Mouse (Mus musculus) retina, embryonic 14.5 days (tissue): ENCODE data around the gene Tmem266.

Source experiments
- DNase-seq: peaks from one replicate; pipeline ENCODE4 v3.0.0-alpha.2; 2015; ENCODE audit warnings: low spot score

Gene Tmem266

DNA sequence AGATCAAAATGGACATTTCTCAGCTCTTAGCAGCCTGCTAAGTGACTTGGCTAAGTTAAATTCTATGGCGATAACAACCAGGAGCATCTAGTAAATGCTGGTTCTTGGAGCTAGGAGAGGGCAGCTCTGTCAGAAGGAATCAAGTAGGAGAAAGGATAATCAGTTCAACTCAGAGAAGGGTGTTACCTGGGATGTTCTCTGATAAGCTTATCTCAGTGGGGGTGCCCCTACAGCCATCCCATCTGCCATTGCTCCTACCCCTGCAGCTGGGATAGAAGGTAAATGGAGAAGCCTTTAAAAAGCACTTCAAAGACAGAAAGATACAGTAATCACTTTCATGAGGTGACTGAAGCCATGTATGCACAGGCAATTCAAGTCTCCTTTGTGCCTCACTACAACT lies 126.2 kb downstream of the Tmem266 start:
- DNase-seq: no peak

DNA sequence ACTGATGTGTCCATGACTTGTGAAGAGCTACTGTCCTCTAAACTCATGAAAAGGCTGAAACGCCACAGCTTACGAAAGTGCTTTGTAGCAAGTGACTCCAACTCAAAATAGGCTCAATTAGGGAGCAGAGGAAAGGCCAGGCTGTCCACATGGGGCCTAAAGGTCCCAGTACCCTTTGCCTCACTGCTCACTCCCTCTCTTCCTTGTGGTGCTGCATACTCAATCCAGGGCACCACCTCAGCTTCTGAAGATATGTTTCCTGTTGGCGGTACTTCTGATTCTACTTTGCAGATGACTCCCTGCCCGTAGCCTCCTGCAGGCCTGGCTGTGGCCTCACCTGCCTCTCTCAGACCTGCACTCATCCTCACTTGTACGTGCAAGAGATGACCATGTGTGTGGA lies 126.7 kb downstream of the Tmem266 start:
- DNase-seq: no peak

DNA sequence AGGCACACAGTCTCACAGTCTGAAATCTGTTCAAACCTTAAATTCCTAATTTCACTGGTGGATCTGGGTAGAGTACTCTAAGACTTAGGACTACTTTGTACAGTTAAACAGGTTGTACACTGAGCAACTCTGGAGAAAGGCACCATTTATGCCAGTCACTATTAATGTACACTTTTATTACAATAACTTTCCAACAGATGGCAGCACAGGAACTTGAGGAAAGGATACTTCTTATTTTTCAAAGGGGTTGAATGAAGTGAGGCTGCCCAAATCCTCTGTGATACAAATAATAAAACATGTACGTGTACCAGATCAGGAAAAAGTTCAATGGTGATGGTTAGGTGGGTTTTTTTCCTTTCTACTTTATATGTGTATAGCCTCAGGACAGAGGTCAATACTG lies 141.7 kb downstream of the Tmem266 start:
- DNase-seq: peak; percentile 65

DNA sequence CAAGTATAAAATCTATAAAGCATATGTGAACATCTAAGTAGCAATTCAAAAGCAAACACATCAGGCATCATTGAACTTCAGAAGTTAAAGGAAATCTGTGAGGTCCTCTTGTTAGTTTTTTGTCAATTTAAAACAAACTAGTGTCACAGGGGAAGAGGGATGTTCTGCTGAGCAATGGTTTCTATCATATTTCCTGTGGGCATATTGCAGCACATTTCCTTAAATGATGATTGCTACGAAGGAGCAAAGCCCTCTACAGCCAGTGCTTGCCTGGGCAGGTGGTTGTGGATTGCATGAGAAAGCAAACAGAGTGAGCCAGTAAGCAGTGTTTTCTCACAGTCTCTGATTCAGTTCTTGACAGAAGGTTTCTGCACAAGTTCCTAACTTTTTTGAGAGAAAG lies 149.4 kb downstream of the Tmem266 start:
- DNase-seq: no peak

DNA sequence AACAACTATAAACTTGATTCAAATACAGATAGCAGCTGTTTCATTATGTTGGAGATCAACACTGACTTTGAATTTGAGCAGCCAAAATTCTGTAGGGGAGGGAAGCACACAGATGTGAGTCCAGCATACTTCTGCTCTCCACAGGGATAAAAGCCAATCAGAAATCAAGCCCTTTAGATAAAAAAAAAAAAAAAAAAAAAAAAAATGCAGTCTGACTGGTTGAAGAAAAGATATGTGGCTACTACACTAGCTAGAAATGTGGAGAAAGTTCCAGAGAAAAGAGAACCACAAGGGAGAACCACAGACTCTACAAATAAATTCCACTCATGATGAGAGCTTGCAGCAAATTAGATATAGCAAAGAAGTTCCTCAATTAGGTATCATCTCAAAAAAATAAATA lies 152.0 kb downstream of the Tmem266 start:
- no peak for DNase-seq

DNA sequence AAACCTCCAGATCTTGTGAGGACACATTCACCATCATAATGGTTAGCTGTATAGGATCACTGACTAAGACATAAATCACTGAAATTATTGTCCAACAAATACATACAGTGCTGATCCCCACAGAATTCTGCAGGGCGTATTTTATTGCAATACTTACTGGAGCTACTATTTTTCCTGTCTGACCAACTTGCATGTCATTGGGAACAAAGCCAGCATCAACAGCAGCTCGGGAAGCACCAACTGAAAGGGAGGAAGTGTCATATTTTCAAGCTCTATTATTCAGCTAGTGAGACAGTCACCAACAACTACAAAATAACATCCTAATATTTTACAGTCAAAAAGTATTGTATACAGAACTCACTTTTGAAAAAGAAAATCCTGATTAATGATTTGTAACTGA lies 155.4 kb downstream of the Tmem266 start:
- DNase-seq: no peak
